Mouse (Mus musculus) liver, embryonic 11.5 days (tissue): Measurements from ENCODE around the gene Cnn1. TPM values are rescaled to one million over a fixed set of nuclear protein-coding genes. Genes with fewer than 3 reads are reported as not detected.

ENCODE experiments used
- ATAC-seq: fragments of 200-750 bp; cut with Nextera tagmentation; replicated peaks from 2 replicates; pipeline ENCODE4 v1.8.0; 2017; ENCODE audit warnings: moderate number of reproducible peaks, mild to moderate bottlenecking, moderate TSS enrichment, moderate library complexity; ENCODE audit not compliant: low FRiP score
- DNase-seq: peaks from one replicate; pipeline ENCODE4 v3.0.0-alpha.2; 2017; ENCODE audit warnings: low spot score
- H3K27ac ChIP-seq: fragments of 300-500 bp; sonication (generic); 2 replicates; pipeline ENCODE4 v1.5.1; 2014; ENCODE audit warnings: mild to moderate bottlenecking, low read depth, low read length, control low read depth
- H3K27me3 ChIP-seq: fragments of 300-500 bp; sonication (generic); replicated peaks from 2 replicates; pipeline ENCODE4 v1.6.1; 2014; ENCODE audit warnings: low read length, mixed read lengths; ENCODE audit not compliant: control insufficient read depth, insufficient read depth
- H3K36me3 ChIP-seq: fragments of 300-500 bp; sonication (generic); 2 replicates; pipeline ENCODE4 v1.6.1; 2014; ENCODE audit warnings: mild to moderate bottlenecking, low read length, moderate library complexity, mixed read lengths; ENCODE audit not compliant: control insufficient read depth, insufficient read depth
- H3K4me1 ChIP-seq: fragments of 300-500 bp; sonication (generic); replicated peaks from 2 replicates; pipeline ENCODE4 v1.6.1; 2014; ENCODE audit warnings: low read length, mixed read lengths; ENCODE audit not compliant: control insufficient read depth, insufficient read depth
- H3K4me2 ChIP-seq: fragments of 300-500 bp; sonication (generic); 2 replicates; pipeline ENCODE4 v1.6.1; 2014; ENCODE audit warnings: mild to moderate bottlenecking, control low read depth, moderate library complexity
- H3K4me3 ChIP-seq: fragments of 300-500 bp; sonication (generic); 2 replicates; pipeline ENCODE4 v1.5.1; 2014; ENCODE audit warnings: low read depth, low read length, control low read depth
- H3K9ac ChIP-seq: fragments of 300-500 bp; sonication (generic); 2 replicates; pipeline ENCODE4 v1.6.1; 2014; ENCODE audit warnings: low read depth, low read length, control low read depth
- H3K9me3 ChIP-seq: fragments of 300-500 bp; sonication (generic); 2 replicates; pipeline ENCODE4 v1.6.1; 2016; ENCODE audit warnings: low read length, inconsistent platforms, mixed read lengths; ENCODE audit not compliant: control insufficient read depth
- WGBS: fragments of 180-500 bp; shearing (Covaris S2); extraction: QIAGEN DNeasy Blood & Tissue Kit; methylation state at CpG from one replicate; pipeline ENCODE4 v1.1.7; 2014; 5-methylcytosine and 5-hydroxymethylcytosine counted together
- polyA plus RNA-seq: library from polyadenylated mRNA; unstranded; fragments of >200 nt; fragmentation: Nextera tagmentation; extraction: Ambion mirVana; gene quantifications from 2 replicates; pipeline ENCODE4 v1.2.1, GENCODE M21; 2014

Cnn1 gene
- polyA plus RNA-seq, 1 experiment from 2014 or later = 6.2 TPM

DNA sequence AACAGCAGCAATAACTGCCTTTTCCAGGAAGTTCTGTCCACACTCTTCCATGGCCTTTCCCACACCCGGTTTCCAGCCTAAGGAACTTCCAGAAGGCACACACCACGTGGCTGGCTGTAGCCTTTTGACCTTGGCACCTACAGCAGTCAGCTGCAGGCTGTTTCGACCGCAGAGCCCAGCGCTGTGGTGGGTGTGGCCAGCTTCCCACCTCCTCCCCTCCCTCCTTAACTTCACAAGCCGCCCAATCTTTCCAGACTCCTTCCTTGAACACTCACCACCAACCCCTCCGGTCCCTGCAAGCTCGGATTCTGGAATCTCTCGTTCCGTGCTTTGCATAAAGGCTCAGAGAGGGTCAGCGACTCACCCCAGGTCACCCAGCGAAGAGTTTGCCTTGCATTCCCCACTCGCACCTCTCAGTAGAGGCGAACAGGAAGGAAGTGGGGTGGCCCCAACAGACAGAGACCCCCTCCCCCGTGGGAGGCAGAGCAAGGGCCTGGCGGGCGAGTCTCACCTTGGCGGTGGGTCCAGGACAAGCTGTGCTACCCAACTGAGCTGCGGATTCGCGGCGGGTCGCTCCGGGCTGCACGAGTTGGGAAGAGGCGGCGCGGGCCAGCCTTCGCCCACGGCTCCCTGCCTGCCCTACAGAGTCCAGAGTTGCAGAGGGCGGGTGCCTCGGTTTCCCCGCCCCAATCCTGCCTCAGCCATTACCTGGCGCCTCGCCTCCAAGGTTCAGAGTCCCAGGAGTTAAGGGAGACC lies 32.4 kb downstream of the Cnn1 start:
- H3K4me1 ChIP-seq = peaks cover 23% of the 10 kb centered on the region
- H3K4me3 ChIP-seq = peak overlapping the region; percentile 53
- ATAC-seq = peak; percentile 42
- no peaks in the 10 kb centered on the region for H3K27me3 ChIP-seq
- H3K36me3 ChIP-seq = peaks cover 3% of the 10 kb centered on the region; the same call in 1 of the 2 replicates
- H3K4me2 ChIP-seq = peak overlapping the region; percentile 95
- H3K9me3 ChIP-seq = no peaks in the 10 kb centered on the region
- H3K27ac ChIP-seq = peak overlapping the region; percentile 0
- peak overlapping the region; percentile 69 for H3K9ac ChIP-seq
- 1% methylated on average over 34 of the region's 35 CpGs for WGBS
- DNase-seq = peak; percentile 65

DNA sequence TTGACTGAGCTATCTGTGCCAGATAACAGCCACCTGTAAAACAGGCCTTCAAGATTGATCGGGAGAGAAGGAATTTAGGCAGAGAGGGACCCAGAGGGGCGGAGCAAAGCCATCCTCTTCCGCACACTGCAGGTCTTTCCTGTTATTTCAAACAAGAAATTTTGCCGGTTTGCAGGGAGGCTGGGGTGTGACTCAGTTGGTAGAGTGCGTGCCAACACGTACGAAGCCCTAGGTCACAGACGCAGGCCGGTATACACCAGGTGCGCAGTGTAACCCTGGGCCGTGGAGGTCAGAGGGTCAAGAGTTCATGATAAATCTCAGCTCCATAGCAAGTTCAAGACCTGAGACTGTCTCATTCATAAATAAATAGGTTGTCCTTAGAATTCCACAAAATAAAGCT lies 33.2 kb downstream of the Cnn1 start:
- H3K9ac ChIP-seq = peak overlapping the region; percentile 69
- H3K36me3 ChIP-seq = 0 out of 2 replicates have a peak, but pooled peaks cover 3% of the 10 kb centered on the region
- peak overlapping the region; percentile 53 for H3K4me3 ChIP-seq
- peak overlapping the region; percentile 0 for H3K27ac ChIP-seq
- ATAC-seq (no peak), DNase-seq (no peak)
- 45% methylated on average over 11 of the region's 11 CpGs for WGBS
- H3K27me3 ChIP-seq = no peaks in the 10 kb centered on the region
- H3K4me1 ChIP-seq = peaks cover 31% of the 10 kb centered on the region
- H3K9me3 ChIP-seq = no peaks in the 10 kb centered on the region
- H3K4me2 ChIP-seq = peak overlapping the region; percentile 95

- DNase-seq (no peak), ATAC-seq (no peak)
- no peaks in the 10 kb centered on the region for H3K27me3 ChIP-seq
- H3K9me3 ChIP-seq = peaks cover 4% of the 10 kb centered on the region; the same call in 1 of the 2 replicates
- 0 out of 2 replicates have a peak, but pooled peaks cover 3% of the 10 kb centered on the region for H3K36me3 ChIP-seq
- H3K4me2 ChIP-seq = peak overlapping the region; percentile 95
- peak overlapping the region; percentile 90 for H3K27ac ChIP-seq
- H3K4me1 ChIP-seq = peaks cover 37% of the 10 kb centered on the region
- H3K9ac ChIP-seq = peak overlapping the region; percentile 71
- H3K4me3 ChIP-seq = peak overlapping the region; percentile 53
- WGBS = 69% methylated on average over 7 of the region's 7 CpGs
These were observed 35.4 kb downstream of the Cnn1 start for GRCm38 (mm10) chr9:22134246-22134890.

DNA sequence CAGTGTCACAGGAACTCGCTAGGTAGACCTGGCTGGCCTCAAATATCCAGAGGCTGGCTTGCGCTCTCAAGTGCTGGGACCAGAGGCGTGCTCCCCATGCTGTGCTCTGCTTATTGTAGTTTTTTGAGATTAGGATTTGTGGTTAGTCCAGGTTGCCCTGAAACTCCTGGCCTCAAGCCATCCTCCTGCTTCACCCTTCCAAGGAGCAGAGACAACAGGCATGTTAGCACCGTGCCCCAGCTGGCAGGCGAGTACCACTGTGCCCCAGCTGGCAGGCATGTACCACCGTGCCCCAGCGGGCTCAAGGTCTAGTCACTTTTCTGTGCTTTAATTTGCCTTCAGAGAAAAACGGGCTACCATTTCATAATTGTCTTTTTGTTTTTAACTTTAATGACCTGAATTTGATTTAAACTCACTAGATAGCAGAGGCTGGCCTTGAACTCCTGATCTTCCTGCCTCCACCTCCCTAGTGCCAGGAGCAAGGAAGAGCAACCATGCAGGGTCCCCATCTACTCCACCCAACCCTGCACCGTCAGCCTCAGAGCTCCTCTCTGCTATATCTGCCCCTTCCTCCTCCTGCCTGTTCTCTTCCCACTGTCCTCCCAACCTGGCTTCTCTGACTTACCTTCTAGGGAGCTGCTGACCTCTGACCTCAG lies 36.1 kb downstream of the Cnn1 start:
- H3K4me2 ChIP-seq = peak overlapping the region; percentile 95
- no peaks in the 10 kb centered on the region for H3K36me3 ChIP-seq
- peak overlapping the region; percentile 90 for H3K27ac ChIP-seq
- H3K4me3 ChIP-seq = peak overlapping the region; percentile 53
- ATAC-seq (peak; percentile 48), DNase-seq (no peak)
- peaks cover 4% of the 10 kb centered on the region; the same call in 1 of the 2 replicates for H3K9me3 ChIP-seq
- H3K9ac ChIP-seq = peak overlapping the region; percentile 71
- peaks cover 37% of the 10 kb centered on the region for H3K4me1 ChIP-seq
- WGBS = 67% methylated on average over 9 of the region's 9 CpGs
- H3K27me3 ChIP-seq = no peaks in the 10 kb centered on the region

DNA sequence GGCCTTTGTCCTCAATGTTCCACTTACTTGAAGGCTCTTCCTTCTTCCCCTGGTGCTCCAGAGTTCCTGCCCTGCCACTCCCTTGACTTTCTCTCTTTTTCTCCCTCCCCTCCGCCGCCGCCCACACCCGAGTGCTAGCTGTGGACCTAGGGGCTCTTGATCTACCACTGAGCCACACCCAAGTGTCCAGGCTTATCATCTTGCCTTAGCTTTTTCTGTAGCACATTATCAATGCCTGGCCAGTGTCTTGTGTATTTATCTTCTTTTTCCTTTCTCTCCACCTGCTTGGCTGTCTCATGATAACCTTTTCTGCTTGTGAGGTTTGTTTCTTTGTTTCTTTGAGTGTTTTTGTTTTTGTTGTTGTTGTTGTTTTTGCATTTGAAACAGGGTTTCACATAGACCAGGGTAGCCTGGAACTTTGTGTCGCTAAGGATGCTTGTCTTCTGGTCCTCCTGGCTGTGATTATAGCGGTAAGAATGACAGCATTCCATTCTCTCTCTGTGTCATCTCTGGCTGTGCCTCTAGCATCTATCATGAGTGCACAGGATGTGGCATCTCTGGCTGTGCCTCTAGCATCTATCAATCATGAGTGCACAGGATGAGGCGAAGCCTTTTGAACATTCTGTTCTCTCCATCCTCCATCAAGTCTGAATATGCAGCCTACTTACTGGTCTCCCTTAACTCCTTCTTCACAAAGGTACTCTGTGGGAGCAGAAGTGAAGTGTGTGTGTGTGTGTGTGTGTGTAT lies 36.8 kb downstream of the Cnn1 start, which contains the start of gene Acp5:
Gene Acp5, minus strand, starts transcription at position 68 of the 747 bp plus-strand sequence.
- ATAC-seq = peak; percentile 90

GRCm38 (mm10) chr9:22136765-22137547 lies 37.9 kb downstream of the Cnn1 start:
- peak; percentile 27; the same call in 1 of the 2 replicates for ATAC-seq
- DNase-seq = no peak
- Histone ChIP-seq H3K9me3 (peaks cover 4% of the 10 kb centered on the region; the same call in 1 of the 2 replicates), H3K27me3 (no peaks in the 10 kb centered on the region), H3K4me1 (peaks cover 23% of the 10 kb centered on the region), H3K9ac (peak overlapping the region; percentile 60), H3K27ac (peak overlapping the region; percentile 95), H3K36me3 (no peaks in the 10 kb centered on the region), H3K4me3 (peak overlapping the region; percentile 53), H3K4me2 (peak overlapping the region; percentile 58)
- WGBS = 20% methylated on average over 23 of the region's 23 CpGs

More for the DNA sequence above, 36.8 kb downstream of the Cnn1 start, which contains the start of gene Acp5:
- 39% methylated on average over 7 of the region's 7 CpGs for WGBS
- H3K27ac ChIP-seq = peak within 1 kb of the TSS; percentile 95
- H3K4me1 ChIP-seq = peaks cover 33% of the 10 kb centered on the region
- H3K4me2 ChIP-seq = peak within 1 kb of the TSS; percentile 95
- H3K9me3 ChIP-seq = peaks cover 4% of the 10 kb centered on the region; the same call in 1 of the 2 replicates
- peak within 1 kb of the TSS; percentile 71 for H3K9ac ChIP-seq
- H3K27me3 ChIP-seq = no peaks in the 10 kb centered on the region
- H3K36me3 ChIP-seq = no peaks in the 10 kb centered on the region
- DNase-seq = peak; percentile 57
- H3K4me3 ChIP-seq = peak within 1 kb of the TSS; percentile 53

DNA sequence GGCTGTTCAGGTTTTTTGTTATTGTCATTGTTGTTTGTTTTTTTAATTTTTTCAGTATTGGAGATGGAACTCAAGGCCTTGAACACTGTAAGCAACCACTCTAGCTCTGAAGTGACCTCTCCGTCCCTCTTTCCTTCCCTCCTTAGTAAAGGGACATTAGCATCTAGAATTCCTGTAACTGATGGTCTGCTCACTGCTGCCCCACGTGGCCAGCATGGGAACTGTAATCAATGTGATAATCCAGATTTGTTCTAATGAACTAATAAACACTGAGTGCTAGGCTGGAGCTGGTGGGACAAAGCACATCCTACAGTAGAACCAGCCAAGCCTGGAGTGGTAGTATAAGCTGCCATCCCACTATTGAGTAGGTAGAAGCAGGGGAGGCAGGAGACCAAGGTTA lies 39.5 kb downstream of the Cnn1 start:
- no peak for DNase-seq
- Histone ChIP-seq H3K9me3 (peaks cover 4% of the 10 kb centered on the region; the same call in 1 of the 2 replicates), H3K36me3 (no peaks in the 10 kb centered on the region), H3K27ac (no peak overlapping the region), H3K4me3 (no peak overlapping the region), H3K27me3 (no peaks in the 10 kb centered on the region), H3K4me2 (no peak overlapping the region), H3K9ac (no peak overlapping the region), H3K4me1 (peaks cover 18% of the 10 kb centered on the region)
- ATAC-seq = no peak
- 31% methylated on average over 2 of the region's 2 CpGs for WGBS
